Mouse (Mus musculus): ENCODE data around the gene Toe1.

DNA sequence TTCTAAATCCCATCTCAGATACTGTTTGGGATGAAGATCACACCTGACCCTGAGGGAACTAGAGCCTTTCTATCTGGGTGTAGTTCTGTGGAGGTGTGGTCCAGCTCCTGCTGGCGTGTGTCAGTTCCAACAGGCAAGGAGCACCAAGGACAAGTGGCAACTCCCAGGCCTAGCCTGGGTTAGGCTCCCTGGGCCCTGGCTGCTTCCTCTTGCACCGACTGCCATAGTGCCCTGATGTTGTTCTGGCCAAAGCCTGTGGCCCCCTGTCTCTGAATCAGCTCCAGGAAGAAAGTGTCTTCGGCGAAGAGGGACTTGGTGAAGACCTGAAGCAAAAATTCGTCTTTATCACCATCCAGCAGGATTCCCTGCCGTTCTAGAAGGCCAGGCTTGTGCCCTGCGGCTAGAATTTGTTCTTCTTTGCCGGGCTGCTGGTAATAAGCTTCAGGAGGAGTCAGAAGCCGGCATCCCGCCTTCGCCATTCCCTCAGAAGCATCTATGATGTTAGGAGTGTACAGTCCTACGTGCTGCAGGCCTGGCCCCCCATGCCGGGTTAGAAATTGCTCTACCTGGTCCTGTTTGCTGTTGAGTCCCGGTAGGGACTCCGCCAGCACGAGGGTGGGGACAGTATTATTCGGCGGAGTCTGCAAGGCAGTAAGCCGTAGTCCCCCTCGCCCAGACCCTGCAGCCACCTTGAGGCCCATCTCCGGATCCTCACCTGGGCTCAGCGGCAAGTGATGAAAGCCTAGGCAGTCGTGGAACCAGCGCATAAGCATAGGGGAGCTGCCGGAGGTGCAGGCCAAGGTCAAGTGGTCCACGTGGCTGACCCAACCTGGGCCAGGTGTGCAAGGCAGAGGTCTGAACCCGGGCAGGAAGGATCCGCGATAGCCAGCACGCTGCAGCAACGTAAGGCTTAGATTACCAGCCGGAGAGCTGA lies 12.8 kb upstream of the Toe1 start:
- TF ChIP-seq CTCF (IDR thresholded peaks at IDR 0.05; ENCODE audit: borderline replicate concordance, control insufficient read depth, extremely low read depth, insufficient read depth, low read length, poor library complexity) = no peak
- TF ChIP-seq POLR2A (IDR thresholded peaks at IDR 0.05; ENCODE audit: control insufficient read depth, extremely low read depth, insufficient read depth, low read length, poor library complexity) = no peak
